Mouse (Mus musculus) liver, embryonic 16.5 days (tissue): Measurements from ENCODE around the gene Mtor. TPM values are rescaled to one million over a fixed set of nuclear protein-coding genes. Genes with fewer than 3 reads are reported as not detected.

Experiments used
- ATAC-seq: fragments of 200-750 bp; cut with Nextera tagmentation; 2 replicates; pipeline ENCODE4 v1.8.0; 2017; ENCODE audit warnings: low read depth, mild to moderate bottlenecking, moderate number of reproducible peaks, moderate library complexity
- H3K27ac ChIP-seq: fragments of 300-500 bp; sonication (generic); 2 replicates; pipeline ENCODE4 v1.5.1; 2014; ENCODE audit warnings: mild to moderate bottlenecking, low read length
- H3K27me3 ChIP-seq: fragments of 300-500 bp; sonication (generic); 2 replicates; pipeline ENCODE4 v1.6.1; 2014; ENCODE audit warnings: low read depth, low read length, mixed read lengths; ENCODE audit not compliant: control insufficient read depth, insufficient read depth
- H3K36me3 ChIP-seq: fragments of 300-500 bp; sonication (generic); 2 replicates; pipeline ENCODE4 v1.6.1; 2014; ENCODE audit warnings: mild to moderate bottlenecking; ENCODE audit not compliant: control insufficient read depth, insufficient read depth
- H3K4me1 ChIP-seq: fragments of 300-500 bp; sonication (generic); 2 replicates; pipeline ENCODE4 v1.6.1; 2014; ENCODE audit warnings: low read depth, low read length, mixed read lengths; ENCODE audit not compliant: control insufficient read depth
- H3K4me2 ChIP-seq: fragments of 300-500 bp; sonication (generic); 2 replicates; pipeline ENCODE4 v1.6.1; 2014; ENCODE audit warnings: low read depth, low read length, mixed read lengths
- H3K4me3 ChIP-seq: fragments of 300-500 bp; sonication (generic); 2 replicates; pipeline ENCODE4 v1.5.1; 2014; ENCODE audit warnings: low read depth, mild to moderate bottlenecking, low read length
- H3K9ac ChIP-seq: fragments of 300-500 bp; sonication (generic); 2 replicates; pipeline ENCODE4 v1.6.1; 2014; ENCODE audit warnings: low read depth, low read length
- H3K9me3 ChIP-seq: fragments of 300-500 bp; sonication (generic); replicated peaks from 2 replicates; pipeline ENCODE4 v1.6.1; 2016; ENCODE audit warnings: low read length; ENCODE audit not compliant: control insufficient read depth
- WGBS: fragments of 180-500 bp; shearing (Covaris S2); extraction: QIAGEN DNeasy Blood & Tissue Kit; methylation state at CpG from one replicate; pipeline ENCODE4 v1.1.7; 2014; ENCODE audit not compliant: insufficient replicate concordance; 5-methylcytosine and 5-hydroxymethylcytosine counted together
- polyA plus RNA-seq: library from polyadenylated mRNA; unstranded; fragments of >200 nt; fragmentation: Nextera tagmentation; extraction: Ambion mirVana; gene quantifications from 2 replicates; pipeline ENCODE4 v1.2.1, GENCODE M21; 2015

The Mtor gene
- polyA plus RNA-seq, 1 experiment from 2014 or later, result 7.6 TPM

DNA sequence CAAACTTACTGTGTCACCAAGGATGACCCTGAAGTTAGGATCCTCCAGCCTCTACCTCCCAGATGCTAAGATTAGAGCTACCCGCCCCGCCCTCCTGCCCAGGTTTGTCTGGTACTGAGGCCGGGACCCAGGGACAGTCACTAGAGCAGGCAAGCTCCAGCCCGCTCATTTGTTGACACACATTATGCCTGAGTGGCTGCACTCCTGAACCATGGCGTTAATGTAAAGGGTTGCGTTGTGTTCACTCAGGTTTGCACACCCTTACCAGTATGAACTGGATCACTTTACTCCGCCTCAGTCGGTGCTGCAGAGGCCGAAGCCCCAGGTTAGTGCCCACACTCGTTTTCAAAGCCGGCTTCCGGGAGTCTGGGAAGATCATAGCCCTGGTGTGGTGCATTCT lies 115.2 kb downstream of the Mtor start:
- no peak for ATAC-seq
- H3K9me3 ChIP-seq, result no peaks in the 10 kb centered on the region
- no peak overlapping the region for H3K4me3 ChIP-seq
- 87% methylated on average over 12 of the region's 12 CpGs for WGBS
- H3K27me3 ChIP-seq, result no peaks in the 10 kb centered on the region
- H3K4me1 ChIP-seq, result peaks cover 7% of the 10 kb centered on the region
- H3K36me3 ChIP-seq, result peaks cover 77% of the 10 kb centered on the region
- no peak overlapping the region for H3K27ac ChIP-seq
- H3K4me2 ChIP-seq, result no peak overlapping the region
- H3K9ac ChIP-seq, result no peak overlapping the region

DNA sequence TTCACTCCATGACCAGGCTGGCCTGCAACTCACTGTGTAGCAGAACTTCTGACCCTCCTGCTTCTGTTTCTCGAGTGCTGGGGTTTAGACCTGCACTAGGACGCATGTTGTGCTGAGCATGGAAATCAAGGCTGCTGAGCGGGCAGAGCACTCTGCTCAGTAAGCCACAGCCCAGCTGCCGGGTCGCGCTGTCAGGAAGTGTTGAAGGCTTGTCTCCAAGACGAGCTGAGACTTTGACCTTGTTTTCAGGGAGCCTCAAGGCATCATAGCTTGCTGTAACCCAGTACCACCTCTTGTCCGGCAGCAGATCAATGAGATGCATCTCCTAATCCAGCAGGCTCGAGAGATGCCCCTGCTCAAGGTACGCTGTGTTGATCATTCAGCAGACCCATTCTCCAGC lies 121.7 kb downstream of the Mtor start:
- 74% methylated on average over 10 of the region's 10 CpGs for WGBS
- no peak overlapping the region for H3K9ac ChIP-seq
- H3K27ac ChIP-seq, result no peak overlapping the region
- peaks cover 76% of the 10 kb centered on the region for H3K36me3 ChIP-seq
- H3K4me2 ChIP-seq, result no peak overlapping the region
- H3K4me1 ChIP-seq, result no peaks in the 10 kb centered on the region
- no peaks in the 10 kb centered on the region for H3K27me3 ChIP-seq
- no peaks in the 10 kb centered on the region for H3K9me3 ChIP-seq
- no peak overlapping the region for H3K4me3 ChIP-seq
- no peak for ATAC-seq

DNA sequence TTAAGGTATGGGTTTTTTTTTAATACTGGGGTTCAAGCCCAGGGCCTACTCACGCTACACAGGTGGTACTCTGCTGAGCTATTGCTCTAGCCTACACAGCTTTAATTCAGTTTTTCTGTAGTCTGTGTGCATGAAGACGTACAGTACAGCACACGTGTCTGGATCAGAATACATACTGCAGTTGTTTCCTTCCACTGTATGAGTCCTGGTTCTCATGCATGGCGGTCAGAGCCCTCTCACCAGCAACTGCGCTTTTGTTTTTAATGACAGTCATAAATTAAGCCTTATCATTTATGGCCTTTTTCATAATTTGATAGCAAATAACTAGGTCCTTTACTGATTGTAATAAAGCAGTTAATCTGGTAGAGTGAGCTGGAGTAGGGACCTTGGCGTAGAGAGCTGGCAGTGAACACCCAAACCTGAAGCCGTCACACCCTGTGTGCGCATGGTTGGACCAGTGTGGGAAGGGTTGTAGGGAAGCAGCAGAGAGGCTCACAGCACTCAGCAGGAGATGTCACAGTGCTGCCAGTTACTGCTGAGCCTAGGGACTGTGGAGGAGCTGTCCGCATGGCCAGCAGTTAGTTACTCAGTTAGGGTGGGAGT lies 122.4 kb downstream of the Mtor start:
- no peak for ATAC-seq
- no peaks in the 10 kb centered on the region for H3K4me1 ChIP-seq
- H3K36me3 ChIP-seq, result peaks cover 77% of the 10 kb centered on the region
- H3K9ac ChIP-seq, result no peak overlapping the region
- H3K27me3 ChIP-seq, result no peaks in the 10 kb centered on the region
- H3K4me3 ChIP-seq, result no peak overlapping the region
- H3K27ac ChIP-seq, result no peak overlapping the region
- no peaks in the 10 kb centered on the region for H3K9me3 ChIP-seq
- WGBS, result 85% methylated on average over 9 of the region's 9 CpGs
- no peak overlapping the region for H3K4me2 ChIP-seq

DNA sequence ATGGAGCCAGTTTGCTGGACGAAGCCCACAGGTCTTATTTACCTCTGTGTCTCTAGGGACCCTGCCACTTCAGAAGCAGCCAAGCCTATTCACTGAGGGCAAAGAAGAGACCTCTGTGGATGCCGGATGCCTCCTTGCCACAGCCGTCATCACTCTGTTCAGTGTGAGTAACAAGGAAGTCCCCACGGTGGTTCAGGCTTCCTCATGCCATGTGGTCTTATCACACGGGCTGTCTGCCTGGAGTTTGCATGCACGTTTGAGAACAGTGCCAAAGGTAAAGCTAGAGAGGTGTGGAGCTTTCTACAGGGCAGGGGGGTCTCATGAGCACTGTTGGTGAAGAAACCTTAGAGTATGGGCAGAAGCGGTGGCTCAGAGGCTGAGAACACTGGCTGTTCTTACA lies 124.8 kb downstream of the Mtor start:
- Histone ChIP-seq H3K9ac (no peak overlapping the region), H3K4me1 (no peaks in the 10 kb centered on the region), H3K36me3 (peaks cover 71% of the 10 kb centered on the region), H3K27me3 (no peaks in the 10 kb centered on the region), H3K9me3 (no peaks in the 10 kb centered on the region), H3K4me3 (no peak overlapping the region), H3K27ac (no peak overlapping the region), H3K4me2 (no peak overlapping the region)
- ATAC-seq, result no peak
- WGBS, result 66% methylated on average over 7 of the region's 7 CpGs

DNA sequence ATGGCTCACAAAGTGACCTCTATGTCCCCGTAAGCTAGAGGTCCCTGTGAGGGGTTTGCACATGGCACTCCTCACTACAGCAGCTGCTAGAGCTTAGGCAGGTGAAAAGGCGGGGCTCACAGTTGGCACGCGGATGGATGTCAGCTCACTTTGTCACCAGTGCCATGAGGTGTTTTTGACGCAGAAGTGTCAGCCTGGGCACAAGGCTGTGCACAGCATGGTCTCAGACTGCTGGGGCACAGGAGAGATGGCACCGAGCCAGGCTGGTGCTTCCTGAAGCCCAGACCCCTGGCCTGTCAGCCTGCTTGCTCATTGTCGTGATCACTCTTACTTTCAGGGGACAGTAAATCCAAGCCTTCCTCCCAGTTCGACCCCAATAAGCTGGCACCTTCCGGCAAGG lies 132.4 kb downstream of the Mtor start:
- no peak for ATAC-seq

DNA sequence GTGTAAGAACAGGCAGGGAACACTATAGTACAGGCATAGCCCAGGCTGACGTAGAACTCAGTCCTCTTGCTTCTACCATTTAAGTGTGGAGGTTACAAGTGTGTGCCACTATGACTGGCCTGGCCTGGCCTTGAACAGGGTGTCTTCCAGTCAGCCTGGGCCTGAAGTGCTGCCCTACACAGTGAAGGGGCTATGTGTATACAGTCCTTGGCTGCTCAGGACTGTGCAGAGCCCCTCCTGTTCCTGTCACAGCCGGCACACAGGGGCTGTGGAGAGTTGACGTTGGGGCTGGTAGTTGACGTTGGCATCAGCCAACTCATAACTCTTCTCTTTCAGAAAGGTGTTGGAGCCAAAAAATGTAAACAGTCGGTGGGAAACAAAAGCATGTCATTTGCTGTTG lies 133.0 kb downstream of the Mtor start:
- peaks cover 4% of the 10 kb centered on the region for H3K4me1 ChIP-seq
- no peaks in the 10 kb centered on the region for H3K9me3 ChIP-seq
- no peaks in the 10 kb centered on the region for H3K27me3 ChIP-seq
- no peak for ATAC-seq
- no peak overlapping the region for H3K4me3 ChIP-seq
- no peak overlapping the region for H3K9ac ChIP-seq
- 77% methylated on average over 5 of the region's 5 CpGs for WGBS
- H3K36me3 ChIP-seq, result peaks cover 32% of the 10 kb centered on the region
- no peak overlapping the region for H3K4me2 ChIP-seq
- H3K27ac ChIP-seq, result no peak overlapping the region

More for the DNA sequence above, 132.4 kb downstream of the Mtor start:
- no peak overlapping the region for H3K9ac ChIP-seq
- H3K36me3 ChIP-seq, result peaks cover 37% of the 10 kb centered on the region
- WGBS, result 81% methylated on average over 9 of the region's 9 CpGs
- no peak overlapping the region for H3K27ac ChIP-seq
- peaks cover 4% of the 10 kb centered on the region for H3K4me1 ChIP-seq
- no peaks in the 10 kb centered on the region for H3K27me3 ChIP-seq
- H3K4me2 ChIP-seq, result no peak overlapping the region
- no peaks in the 10 kb centered on the region for H3K9me3 ChIP-seq
- no peak overlapping the region for H3K4me3 ChIP-seq

DNA sequence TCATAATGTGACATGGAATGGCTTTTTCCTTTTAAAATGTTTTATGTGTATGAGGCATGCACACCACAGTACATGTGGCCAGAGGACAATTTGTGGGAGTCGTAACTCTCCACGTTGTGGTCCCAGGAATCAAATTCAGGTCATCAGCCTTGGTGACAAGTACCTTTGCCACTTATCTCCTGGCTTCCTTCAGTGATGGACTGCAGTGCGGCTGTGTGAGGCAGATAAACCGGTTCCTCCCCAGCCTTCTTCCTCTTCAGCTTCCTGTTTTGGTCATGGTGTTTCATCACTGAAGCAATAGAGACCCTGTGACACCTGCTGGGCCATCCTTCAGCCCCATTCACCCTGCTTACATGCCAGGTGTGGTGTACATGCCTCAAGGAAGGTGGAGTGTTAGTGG lies 134.8 kb downstream of the Mtor start:
- Histone ChIP-seq H3K4me2 (no peak overlapping the region), H3K27ac (no peak overlapping the region), H3K4me3 (no peak overlapping the region), H3K4me1 (peaks cover 4% of the 10 kb centered on the region), H3K27me3 (no peaks in the 10 kb centered on the region), H3K9ac (no peak overlapping the region), H3K36me3 (peaks cover 20% of the 10 kb centered on the region), H3K9me3 (no peaks in the 10 kb centered on the region)
- ATAC-seq, result no peak; the same call in 1 of the 2 replicates
- 5% methylated on average over 4 of the region's 4 CpGs for WGBS

DNA sequence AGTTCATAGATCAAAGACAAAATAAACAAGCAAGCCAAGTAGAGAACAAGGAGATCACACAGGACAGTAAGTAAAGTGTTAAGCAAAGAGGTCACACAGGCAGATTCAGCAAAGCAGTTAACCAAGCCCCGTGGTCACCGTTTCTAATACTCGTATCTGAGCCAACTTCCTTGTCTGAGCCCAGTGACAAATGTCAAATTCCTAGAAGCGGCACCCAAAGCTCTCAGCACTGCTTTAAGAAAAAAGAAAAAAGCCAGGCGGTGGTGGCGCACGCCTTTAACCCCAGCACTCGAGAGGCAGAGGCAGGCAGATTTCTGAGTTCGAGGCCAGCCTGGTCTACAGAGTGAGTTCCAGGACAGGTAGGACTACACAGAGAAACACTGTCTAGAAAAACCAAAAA lies 138.2 kb downstream of the Mtor start:
- H3K4me1 ChIP-seq, result peaks cover 9% of the 10 kb centered on the region
- no peak overlapping the region for H3K4me3 ChIP-seq
- peaks cover 1% of the 10 kb centered on the region; the same call in 1 of the 2 replicates for H3K36me3 ChIP-seq
- no peaks in the 10 kb centered on the region for H3K9me3 ChIP-seq
- no peak overlapping the region for H3K9ac ChIP-seq
- H3K4me2 ChIP-seq, result no peak overlapping the region
- H3K27me3 ChIP-seq, result no peaks in the 10 kb centered on the region
- WGBS, result 27% methylated on average over 9 of the region's 9 CpGs
- H3K27ac ChIP-seq, result no peak overlapping the region
- ATAC-seq, result no peak

DNA sequence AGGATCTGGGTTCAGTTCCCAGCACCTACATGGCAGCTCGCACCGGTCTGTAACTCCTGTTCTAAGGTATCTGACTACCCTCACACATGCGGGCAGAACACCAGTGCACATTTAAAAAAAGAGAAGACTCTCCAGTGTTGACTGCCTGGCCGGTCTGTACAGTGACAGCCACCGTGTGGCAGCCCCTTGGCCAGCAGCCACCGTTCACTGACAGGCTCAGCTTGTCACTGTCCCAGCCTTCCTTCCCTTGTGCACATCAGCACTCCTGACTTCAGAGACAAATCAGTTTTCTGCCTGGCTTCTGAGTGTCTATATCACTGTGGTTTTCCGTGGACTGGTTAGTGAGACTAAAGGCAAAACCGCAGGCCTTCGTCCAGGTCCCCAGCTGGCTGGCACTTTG lies 140.4 kb downstream of the Mtor start:
- 53% methylated on average over 9 of the region's 9 CpGs for WGBS
- Histone ChIP-seq H3K4me2 (no peak overlapping the region), H3K4me1 (peaks cover 19% of the 10 kb centered on the region), H3K9ac (no peak overlapping the region), H3K36me3 (peaks cover 6% of the 10 kb centered on the region; the same call in 1 of the 2 replicates), H3K27ac (no peak overlapping the region), H3K27me3 (no peaks in the 10 kb centered on the region), H3K4me3 (no peak overlapping the region), H3K9me3 (no peaks in the 10 kb centered on the region)
- ATAC-seq, result no peak
